Mouse (Mus musculus): ENCODE measurements around the gene Lce6a. TPM values are rescaled to one million over a fixed set of nuclear protein-coding genes. Genes with fewer than 3 reads are reported as not detected.

Gene Lce6a
- total and polyA plus RNA-seq, 3 experiments: not detected

DNA sequence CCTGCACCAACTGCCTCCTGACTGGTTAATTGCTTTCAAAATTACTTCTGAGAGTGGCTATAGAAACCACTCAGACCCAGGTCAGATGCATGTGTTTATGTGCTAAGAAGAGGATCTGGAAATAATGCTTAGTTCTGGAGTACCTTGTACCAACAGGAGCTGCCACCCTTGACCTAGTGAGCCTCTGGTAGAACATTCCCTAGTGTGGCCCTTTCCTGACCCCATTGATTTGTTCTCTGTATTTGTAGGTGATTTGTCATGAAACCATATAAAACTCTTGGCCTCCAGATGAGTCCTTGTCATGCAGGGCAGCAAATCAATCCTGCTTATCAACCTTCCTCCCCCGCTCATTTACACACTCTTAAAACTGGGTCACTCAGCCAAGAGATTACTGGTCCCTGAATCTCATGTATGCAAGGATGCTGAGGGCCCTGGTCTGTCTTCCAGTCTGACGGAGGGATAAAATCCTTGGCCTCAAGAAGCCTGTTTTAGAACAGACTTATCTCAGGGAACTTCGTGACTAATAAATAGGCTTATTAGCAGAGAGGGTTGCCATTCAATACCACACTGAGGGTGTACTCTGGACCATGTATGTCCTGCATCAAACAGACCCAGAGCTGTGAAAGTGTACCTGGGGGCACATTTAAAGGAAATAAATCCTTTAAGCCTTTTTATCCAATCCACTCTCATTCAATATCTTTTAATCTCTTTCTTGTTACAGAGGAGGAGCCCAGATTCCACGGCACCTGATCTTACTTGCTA, 42.6 kb downstream of the Lce6a start:
- ATAC-seq (ENCODE audit: extremely low read depth, insufficient number of reproducible peaks, low FRiP score, poor library complexity, severe bottlenecking): no peak
- Histone ChIP-seq H3K4me1 (ENCODE audit: insufficient read depth, low read depth, low read length) (no peaks in the 10 kb centered on the region), H3K4me3 (ENCODE audit: low read depth, low read length) (no peak overlapping the region), H3K27me3 (ENCODE audit: insufficient read depth, low read length) (no peaks in the 10 kb centered on the region), H3K9me3 (replicated peaks) (0 out of 2 replicates have a peak, but pooled peaks cover 3% of the 10 kb centered on the region), H3K36me3 (replicated peaks) (no peaks in the 10 kb centered on the region)
- no peak for DNase-seq (ENCODE audit: low spot score)
- TF ChIP-seq TAL1 (conservative IDR thresholded peaks at IDR 0.05; ENCODE audit: low read depth, low read length) (no peak), GATA1 (IDR thresholded peaks at IDR 0.05; ENCODE audit: borderline replicate concordance, low read length) (no peak), POLR2AphosphoS5 (IDR thresholded peaks at IDR 0.05; ENCODE audit: insufficient replicate concordance, low read depth, low read length) (no peak), GATA2 (IDR thresholded peaks at IDR 0.05; ENCODE audit: borderline replicate concordance, low read depth, low read length) (no peak), CTCF (IDR thresholded peaks at IDR 0.05; ENCODE audit: low read depth, low read length) (no peak)

- ATAC-seq (ENCODE audit: extremely low read depth, insufficient number of reproducible peaks, low FRiP score, poor library complexity, severe bottlenecking): no peak
- no peaks in the 10 kb centered on the region for H3K4me1 ChIP-seq (ENCODE audit: insufficient read depth, low read depth, low read length)
- TF ChIP-seq POLR2AphosphoS5 (IDR thresholded peaks at IDR 0.05; ENCODE audit: insufficient replicate concordance, low read depth, low read length) (no peak), CTCF (IDR thresholded peaks at IDR 0.05; ENCODE audit: low read depth, low read length) (no peak), GATA1 (IDR thresholded peaks at IDR 0.05; ENCODE audit: borderline replicate concordance, low read length) (no peak), GATA2 (IDR thresholded peaks at IDR 0.05; ENCODE audit: borderline replicate concordance, low read depth, low read length) (no peak), TAL1 (conservative IDR thresholded peaks at IDR 0.05; ENCODE audit: low read depth, low read length) (no peak)
Measured at GRCm38 (mm10) chr3:92573449-92574041, 47.9 kb downstream of the Lce6a start, which contains the start of gene Ivl. Ivl (minus strand) TSS chr3:92573735.

GRCm38 (mm10) chr3:92572514-92573155, 48.8 kb downstream of the Lce6a start:
- no peak for DNase-seq (ENCODE audit: low spot score)
- Histone ChIP-seq H3K27me3 (ENCODE audit: insufficient read depth, low read length) (no peaks in the 10 kb centered on the region), H3K36me3 (replicated peaks) (no peaks in the 10 kb centered on the region), H3K4me3 (ENCODE audit: low read depth, low read length) (no peak overlapping the region), H3K4me1 (ENCODE audit: insufficient read depth, low read depth, low read length) (no peaks in the 10 kb centered on the region), H3K9me3 (replicated peaks) (no peaks in the 10 kb centered on the region)
- TF ChIP-seq POLR2AphosphoS5 (IDR thresholded peaks at IDR 0.05; ENCODE audit: insufficient replicate concordance, low read depth, low read length) (no peak), GATA1 (IDR thresholded peaks at IDR 0.05; ENCODE audit: borderline replicate concordance, low read length) (no peak), GATA2 (IDR thresholded peaks at IDR 0.05; ENCODE audit: borderline replicate concordance, low read depth, low read length) (no peak), CTCF (IDR thresholded peaks at IDR 0.05; ENCODE audit: low read depth, low read length) (no peak), TAL1 (conservative IDR thresholded peaks at IDR 0.05; ENCODE audit: low read depth, low read length) (no peak)
- ATAC-seq (ENCODE audit: extremely low read depth, insufficient number of reproducible peaks, low FRiP score, poor library complexity, severe bottlenecking): no peak

More at GRCm38 (mm10) chr3:92573449-92574041, 47.9 kb downstream of the Lce6a start, which contains the start of gene Ivl:
- no peak for DNase-seq (ENCODE audit: low spot score)
- Histone ChIP-seq H3K9me3 (replicated peaks) (no peaks in the 10 kb centered on the region), H3K27me3 (ENCODE audit: insufficient read depth, low read length) (no peaks in the 10 kb centered on the region), H3K36me3 (replicated peaks) (no peaks in the 10 kb centered on the region), H3K4me3 (ENCODE audit: low read depth, low read length) (no peak within 1 kb of the TSS)

Other genes starting within 250 kb of the Lce6a start
Only the 20 nearest of the 29 such genes appear.
- not detected in 2 replicates for gene Sprr1b, start 182.9 kb downstream of the Lce6a start, total RNA-seq (2014; fragmentation: Nextera tagmentation)
- not detected in 2 replicates for gene Sprr1b, start 182.9 kb downstream of the Lce6a start, total RNA-seq (2017)
- gene Sprr1b, start 182.9 kb downstream of the Lce6a start, polyA plus RNA-seq (2012): not detected in 2 replicates
- not detected in 2 replicates for gene Sprr3, start 162.9 kb downstream of the Lce6a start, total RNA-seq (2014; fragmentation: Nextera tagmentation)
- 0.11 TPM in 1 of 2 replicates, not detected in the other for gene Sprr3, start 162.9 kb downstream of the Lce6a start, total RNA-seq (2017)
- not detected in 2 replicates for gene Sprr3, start 162.9 kb downstream of the Lce6a start, polyA plus RNA-seq (2012)
- not detected in 2 replicates for gene Sprr1a, start 135.8 kb downstream of the Lce6a start, total RNA-seq (2014; fragmentation: Nextera tagmentation)
- 0.23 TPM in 1 of 2 replicates, not detected in the other for gene Sprr1a, start 135.8 kb downstream of the Lce6a start, total RNA-seq (2017)
- not detected in 2 replicates for gene Sprr1a, start 135.8 kb downstream of the Lce6a start, polyA plus RNA-seq (2012)
- gene Sprr4, start 121.2 kb downstream of the Lce6a start, total RNA-seq (2014; fragmentation: Nextera tagmentation): not detected in 2 replicates
- gene Sprr4, start 121.2 kb downstream of the Lce6a start, total RNA-seq (2017): not detected in 2 replicates
- not detected in 2 replicates for gene Sprr4, start 121.2 kb downstream of the Lce6a start, polyA plus RNA-seq (2012)
- not detected in 2 replicates for gene 2310046K23Rik, start 87.1 kb downstream of the Lce6a start, total RNA-seq (2014; fragmentation: Nextera tagmentation)
- gene 2310046K23Rik, start 87.1 kb downstream of the Lce6a start, total RNA-seq (2017): not detected in 2 replicates
- gene 2310046K23Rik, start 87.1 kb downstream of the Lce6a start, polyA plus RNA-seq (2012): not detected in 2 replicates
- gene Ivl, start 47.9 kb downstream of the Lce6a start, total RNA-seq (2014; fragmentation: Nextera tagmentation): not detected in 2 replicates
- 0.11 TPM in 1 of 2 replicates, not detected in the other for gene Ivl, start 47.9 kb downstream of the Lce6a start, total RNA-seq (2017)
- gene Ivl, start 47.9 kb downstream of the Lce6a start, polyA plus RNA-seq (2012): not detected in 2 replicates
- gene Smcp, start 32.7 kb downstream of the Lce6a start, total RNA-seq (2014; fragmentation: Nextera tagmentation): not detected in 2 replicates
- not detected in 2 replicates for gene Smcp, start 32.7 kb downstream of the Lce6a start, total RNA-seq (2017)
- not detected in 2 replicates for gene Smcp, start 32.7 kb downstream of the Lce6a start, polyA plus RNA-seq (2012)
- not detected in 2 replicates for gene 2210017I01Rik, start 14.2 kb downstream of the Lce6a start, total RNA-seq (2014; fragmentation: Nextera tagmentation)
- gene 2210017I01Rik, start 14.2 kb downstream of the Lce6a start, total RNA-seq (2017): not detected in 2 replicates
- not detected in 2 replicates for gene 2210017I01Rik, start 14.2 kb downstream of the Lce6a start, polyA plus RNA-seq (2012)
- gene Lce1a1, start 26.6 kb upstream of the Lce6a start, total RNA-seq (2014; fragmentation: Nextera tagmentation): not detected in 2 replicates
- 0.29 TPM in 1 of 2 replicates, not detected in the other for gene Lce1a1, start 26.6 kb upstream of the Lce6a start, total RNA-seq (2017)
- not detected in 2 replicates for gene Lce1a1, start 26.6 kb upstream of the Lce6a start, polyA plus RNA-seq (2012)
- gene Lce1b, start 35.3 kb upstream of the Lce6a start, total RNA-seq (2014; fragmentation: Nextera tagmentation): not detected in 2 replicates
- gene Lce1b, start 35.3 kb upstream of the Lce6a start, total RNA-seq (2017): not detected in 2 replicates
- gene Lce1b, start 35.3 kb upstream of the Lce6a start, polyA plus RNA-seq (2012): not detected in 2 replicates
- gene Lce1a2, start 48.7 kb upstream of the Lce6a start, total RNA-seq (2014; fragmentation: Nextera tagmentation): not detected in 2 replicates
- not detected in 2 replicates for gene Lce1a2, start 48.7 kb upstream of the Lce6a start, total RNA-seq (2017)
- not detected in 2 replicates for gene Lce1a2, start 48.7 kb upstream of the Lce6a start, polyA plus RNA-seq (2012)
- not detected in 2 replicates for gene Lce1c, start 57.6 kb upstream of the Lce6a start, total RNA-seq (2014; fragmentation: Nextera tagmentation)
- gene Lce1c, start 57.6 kb upstream of the Lce6a start, total RNA-seq (2017): not detected in 2 replicates
- not detected in 2 replicates for gene Lce1c, start 57.6 kb upstream of the Lce6a start, polyA plus RNA-seq (2012)
- not detected in 2 replicates for gene Lce1d, start 65.5 kb upstream of the Lce6a start, total RNA-seq (2014; fragmentation: Nextera tagmentation)
- not detected in 2 replicates for gene Lce1d, start 65.5 kb upstream of the Lce6a start, total RNA-seq (2017)
- not detected in 2 replicates for gene Lce1d, start 65.5 kb upstream of the Lce6a start, polyA plus RNA-seq (2012)
- gene Lce1e, start 87.4 kb upstream of the Lce6a start, total RNA-seq (2014; fragmentation: Nextera tagmentation): not detected in 2 replicates
- not detected in 2 replicates for gene Lce1e, start 87.4 kb upstream of the Lce6a start, total RNA-seq (2017)
- gene Lce1e, start 87.4 kb upstream of the Lce6a start, polyA plus RNA-seq (2012): not detected in 2 replicates
- not detected in 2 replicates for gene Lce1f, start 98.7 kb upstream of the Lce6a start, total RNA-seq (2014; fragmentation: Nextera tagmentation)
- gene Lce1f, start 98.7 kb upstream of the Lce6a start, total RNA-seq (2017): not detected in 2 replicates
- not detected in 2 replicates for gene Lce1f, start 98.7 kb upstream of the Lce6a start, polyA plus RNA-seq (2012)
- not detected in 2 replicates for gene Gm38119, start 117.4 kb upstream of the Lce6a start, total RNA-seq (2014; fragmentation: Nextera tagmentation)
- not detected in 2 replicates for gene Gm38119, start 117.4 kb upstream of the Lce6a start, total RNA-seq (2017)
- gene Gm38119, start 117.4 kb upstream of the Lce6a start, polyA plus RNA-seq (2012): not detected in 2 replicates
- gene Lce1g, start 130.7 kb upstream of the Lce6a start, total RNA-seq (2014; fragmentation: Nextera tagmentation): not detected in 2 replicates
- gene Lce1g, start 130.7 kb upstream of the Lce6a start, total RNA-seq (2017): not detected in 2 replicates
- not detected in 2 replicates for gene Lce1g, start 130.7 kb upstream of the Lce6a start, polyA plus RNA-seq (2012)
- not detected in 2 replicates for gene Lce1h, start 143.4 kb upstream of the Lce6a start, total RNA-seq (2014; fragmentation: Nextera tagmentation)
- not detected in 2 replicates for gene Lce1h, start 143.4 kb upstream of the Lce6a start, total RNA-seq (2017)
- gene Lce1h, start 143.4 kb upstream of the Lce6a start, polyA plus RNA-seq (2012): not detected in 2 replicates
- gene Lce1i, start 157.2 kb upstream of the Lce6a start, total RNA-seq (2014; fragmentation: Nextera tagmentation): not detected in 2 replicates
- gene Lce1i, start 157.2 kb upstream of the Lce6a start, total RNA-seq (2017): not detected in 2 replicates
- not detected in 2 replicates for gene Lce1i, start 157.2 kb upstream of the Lce6a start, polyA plus RNA-seq (2012)
- not detected in 2 replicates for gene Lce1j, start 168.9 kb upstream of the Lce6a start, total RNA-seq (2014; fragmentation: Nextera tagmentation)
- not detected in 2 replicates for gene Lce1j, start 168.9 kb upstream of the Lce6a start, total RNA-seq (2017)
- gene Lce1j, start 168.9 kb upstream of the Lce6a start, polyA plus RNA-seq (2012): not detected in 2 replicates